Mouse (Mus musculus) megakaryocyte, embryonic 14.5 days (primary cell): Measurements from ENCODE around the gene Pex5l.

Source experiments
- FLI1 ChIP-seq: IDR thresholded peaks from 2 replicates; pipeline ENCODE4 v1.6.1; 2012; ENCODE audit warnings: low read length, inconsistent platforms, mixed read lengths
- GATA1 ChIP-seq: IDR thresholded peaks from 3 replicates; pipeline ENCODE4 v1.6.1; 2012; ENCODE audit warnings: mixed read lengths, low read length, inconsistent platforms, borderline replicate concordance

GRCm38 (mm10) chr3:33105785-33106184 lies 37.3 kb downstream of the Pex5l start:
- no peak for TF ChIP-seq GATA1
- TF ChIP-seq FLI1: no peak
